Mouse (Mus musculus) liver, adult 2 months (tissue): ENCODE measurements around the gene 1700003H04Rik.

ENCODE experiments used
- CTCF ChIP-seq: fragments of 200-500 bp; IDR thresholded peaks from 2 replicates; pipeline ENCODE4 v1.5.1; 2011; ENCODE audit warnings: low read depth, low read length, control low read depth
- POLR2A ChIP-seq: fragments of 200-500 bp; IDR thresholded peaks from 2 replicates; pipeline ENCODE4 v1.6.1; 2011; ENCODE audit warnings: low read length, control low read depth; ENCODE audit not compliant: insufficient read depth; ENCODE audit errors: extremely low read depth

- no peak for TF ChIP-seq CTCF
- TF ChIP-seq POLR2A: no peak
Measured at GRCm38 (mm10) chr3:124555092-124555491, 25.8 kb downstream of the 1700003H04Rik start.
